Mouse (Mus musculus): ENCODE results near the gene Tespa1. TPM values are rescaled to one million over a fixed set of nuclear protein-coding genes. Genes with fewer than 3 reads are reported as not detected.
"Not testable (repeated sequence)": the region's sequence is repeated elsewhere in the genome, so short reads cannot be mapped to it uniquely, and the experiment has no call there.

Gene Tespa1
- polyA plus RNA-seq, 1 experiment from 2014 or later: 0.25 TPM

GRCm38 (mm10) chr10:130368384-130368783 lies 45.7 kb downstream of the Tespa1 start:
- H3K4me1 ChIP-seq (ENCODE audit: control insufficient read depth, insufficient read depth, low read length): no peaks in the 10 kb centered on the region
- ATAC-seq (ENCODE audit: insufficient number of reproducible peaks, insufficient read depth, low FRiP score, low read depth): no peak
- H3K36me3 ChIP-seq (ENCODE audit: control insufficient read depth, insufficient read depth, low read length): no peaks in the 10 kb centered on the region
- no peak overlapping the region for H3K9ac ChIP-seq (replicated peaks; ENCODE audit: low read depth, low read length)
- no peaks in the 10 kb centered on the region for H3K27me3 ChIP-seq (ENCODE audit: control insufficient read depth, insufficient read depth, low read length)
- H3K27ac ChIP-seq (ENCODE audit: low read length): no peak overlapping the region
- no peaks in the 10 kb centered on the region for H3K9me3 ChIP-seq (ENCODE audit: control insufficient read depth, low read depth, low read length)
- H3K4me2 ChIP-seq (replicated peaks; ENCODE audit: low read depth, low read length): no peak overlapping the region
- no peak overlapping the region for H3K4me3 ChIP-seq (ENCODE audit: low read depth, low read length)

GRCm38 (mm10) chr10:130370005-130370682 lies 47.5 kb downstream of the Tespa1 start:
- Histone ChIP-seq H3K4me3 (ENCODE audit: low read depth, low read length) (no peak overlapping the region), H3K27me3 (ENCODE audit: control insufficient read depth, insufficient read depth, low read length) (no peaks in the 10 kb centered on the region), H3K9me3 (ENCODE audit: control insufficient read depth, low read depth, low read length) (no peaks in the 10 kb centered on the region), H3K36me3 (ENCODE audit: control insufficient read depth, insufficient read depth, low read length) (no peaks in the 10 kb centered on the region), H3K27ac (ENCODE audit: low read length) (no peak overlapping the region), H3K9ac (replicated peaks; ENCODE audit: low read depth, low read length) (no peak overlapping the region), H3K4me2 (replicated peaks; ENCODE audit: low read depth, low read length) (no peak overlapping the region), H3K4me1 (ENCODE audit: control insufficient read depth, insufficient read depth, low read length) (no peaks in the 10 kb centered on the region)
- ATAC-seq (ENCODE audit: insufficient number of reproducible peaks, insufficient read depth, low FRiP score, low read depth): no peak
- 83% methylated on average over 2 of the region's 2 CpGs for WGBS

GRCm38 (mm10) chr10:130371644-130372043 lies 49.0 kb downstream of the Tespa1 start:
- Histone ChIP-seq H3K4me2 (replicated peaks; ENCODE audit: low read depth, low read length) (no peak overlapping the region), H3K4me1 (ENCODE audit: control insufficient read depth, insufficient read depth, low read length) (no peaks in the 10 kb centered on the region), H3K4me3 (ENCODE audit: low read depth, low read length) (no peak overlapping the region), H3K27me3 (ENCODE audit: control insufficient read depth, insufficient read depth, low read length) (no peaks in the 10 kb centered on the region), H3K9me3 (ENCODE audit: control insufficient read depth, low read depth, low read length) (no peaks in the 10 kb centered on the region), H3K36me3 (ENCODE audit: control insufficient read depth, insufficient read depth, low read length) (no peaks in the 10 kb centered on the region), H3K9ac (replicated peaks; ENCODE audit: low read depth, low read length) (no peak overlapping the region), H3K27ac (ENCODE audit: low read length) (no peak overlapping the region)
- no peak for ATAC-seq (ENCODE audit: insufficient number of reproducible peaks, insufficient read depth, low FRiP score, low read depth)
- 71% methylated on average over 1 of the region's 1 CpGs for WGBS

- H3K4me2 ChIP-seq (replicated peaks; ENCODE audit: low read depth, low read length): no peak overlapping the region
- H3K9ac ChIP-seq (replicated peaks; ENCODE audit: low read depth, low read length): no peak overlapping the region
- WGBS: 65% methylated on average over 2 of the region's 2 CpGs
- no peaks in the 10 kb centered on the region for H3K27me3 ChIP-seq (ENCODE audit: control insufficient read depth, insufficient read depth, low read length)
- no peak overlapping the region for H3K4me3 ChIP-seq (ENCODE audit: low read depth, low read length)
- no peak for ATAC-seq (ENCODE audit: insufficient number of reproducible peaks, insufficient read depth, low FRiP score, low read depth)
- H3K36me3 ChIP-seq (ENCODE audit: control insufficient read depth, insufficient read depth, low read length): no peaks in the 10 kb centered on the region
- H3K27ac ChIP-seq (ENCODE audit: low read length): no peak overlapping the region
- H3K9me3 ChIP-seq (ENCODE audit: control insufficient read depth, low read depth, low read length): no peaks in the 10 kb centered on the region
- no peaks in the 10 kb centered on the region for H3K4me1 ChIP-seq (ENCODE audit: control insufficient read depth, insufficient read depth, low read length)
Measured at GRCm38 (mm10) chr10:130372491-130373173, 50.0 kb downstream of the Tespa1 start.

GRCm38 (mm10) chr10:130375145-130375544 lies 52.5 kb downstream of the Tespa1 start:
- no peak overlapping the region for H3K4me3 ChIP-seq (ENCODE audit: low read depth, low read length)
- no peak overlapping the region for H3K9ac ChIP-seq (replicated peaks; ENCODE audit: low read depth, low read length)
- H3K4me1 ChIP-seq (ENCODE audit: control insufficient read depth, insufficient read depth, low read length): no peaks in the 10 kb centered on the region
- no peaks in the 10 kb centered on the region for H3K27me3 ChIP-seq (ENCODE audit: control insufficient read depth, insufficient read depth, low read length)
- ATAC-seq (ENCODE audit: insufficient number of reproducible peaks, insufficient read depth, low FRiP score, low read depth): no peak
- H3K27ac ChIP-seq (ENCODE audit: low read length): no peak overlapping the region
- H3K36me3 ChIP-seq (ENCODE audit: control insufficient read depth, insufficient read depth, low read length): no peaks in the 10 kb centered on the region
- no peaks in the 10 kb centered on the region for H3K9me3 ChIP-seq (ENCODE audit: control insufficient read depth, low read depth, low read length)
- H3K4me2 ChIP-seq (replicated peaks; ENCODE audit: low read depth, low read length): no peak overlapping the region
- 89% methylated on average over 2 of the region's 2 CpGs for WGBS

- no peaks in the 10 kb centered on the region for H3K36me3 ChIP-seq (ENCODE audit: control insufficient read depth, insufficient read depth, low read length)
- no peaks in the 10 kb centered on the region for H3K4me1 ChIP-seq (ENCODE audit: control insufficient read depth, insufficient read depth, low read length)
- ATAC-seq (ENCODE audit: insufficient number of reproducible peaks, insufficient read depth, low FRiP score, low read depth): no peak
- no peak within 1 kb of the TSS for H3K4me2 ChIP-seq (replicated peaks; ENCODE audit: low read depth, low read length)
- no peaks in the 10 kb centered on the region for H3K9me3 ChIP-seq (ENCODE audit: control insufficient read depth, low read depth, low read length)
- H3K27ac ChIP-seq (ENCODE audit: low read length): no peak within 1 kb of the TSS
- H3K27me3 ChIP-seq (ENCODE audit: control insufficient read depth, insufficient read depth, low read length): no peaks in the 10 kb centered on the region
- no peak within 1 kb of the TSS for H3K4me3 ChIP-seq (ENCODE audit: low read depth, low read length)
- no peak within 1 kb of the TSS for H3K9ac ChIP-seq (replicated peaks; ENCODE audit: low read depth, low read length)
Measured at GRCm38 (mm10) chr10:130394232-130394631, 71.6 kb downstream of the Tespa1 start, which contains the start of gene Vmn2r84. Vmn2r84 (minus strand) TSS chr10:130394332.

- H3K36me3 ChIP-seq (ENCODE audit: control insufficient read depth, insufficient read depth, low read length); H3K4me1 ChIP-seq (ENCODE audit: control insufficient read depth, insufficient read depth, low read length); H3K9me3 ChIP-seq (ENCODE audit: control insufficient read depth, low read depth, low read length); H3K9ac ChIP-seq (replicated peaks; ENCODE audit: low read depth, low read length); H3K4me2 ChIP-seq (replicated peaks; ENCODE audit: low read depth, low read length); H3K27me3 ChIP-seq (ENCODE audit: control insufficient read depth, insufficient read depth, low read length); H3K27ac ChIP-seq (ENCODE audit: low read length); H3K4me3 ChIP-seq (ENCODE audit: low read depth, low read length): not testable (repeated sequence)
- ATAC-seq (ENCODE audit: insufficient number of reproducible peaks, insufficient read depth, low FRiP score, low read depth): peak; percentile 75
- 61% methylated on average over 19 of the region's 35 CpGs for WGBS
Measured at GRCm38 (mm10) chr10:130412167-130412698, 89.6 kb downstream of the Tespa1 start.
